Mouse (Mus musculus) C2C12 (cell line): ENCODE results near the gene Galnt16. TPM values are rescaled to one million over a fixed set of nuclear protein-coding genes. Genes with fewer than 3 reads are reported as not detected.

Experiments
- H3K27me3 ChIP-seq: one replicate; pipeline ENCODE4 v1.6.1; 2011; ENCODE audit not compliant: control insufficient read depth, insufficient read depth, insufficient read length
- H3K36me3 ChIP-seq: one replicate; pipeline ENCODE4 v1.6.1; 2011; ENCODE audit not compliant: control insufficient read depth, insufficient read depth
- H3K4me3 ChIP-seq: one replicate; pipeline ENCODE4 v1.5.1; 2011; ENCODE audit warnings: mild to moderate bottlenecking, control low read depth; ENCODE audit not compliant: poor library complexity, insufficient read depth, severe bottlenecking
- H3K79me2 ChIP-seq: one replicate; pipeline ENCODE4 v1.6.1; 2011; ENCODE audit not compliant: control insufficient read depth, insufficient read depth
- H3K79me3 ChIP-seq: one replicate; pipeline ENCODE4 v1.6.1; 2011; ENCODE audit warnings: low read depth, control low read depth
- H3ac ChIP-seq: one replicate; pipeline ENCODE3; 2011; ENCODE audit warnings: low read depth; ENCODE audit not compliant: control insufficient read depth, insufficient read length
- CEBPB ChIP-seq: IDR thresholded peaks from one replicate; pipeline ENCODE4 v1.6.1; 2011; ENCODE audit warnings: low read depth, mild to moderate bottlenecking, control low read depth, moderate library complexity
- CTCF ChIP-seq: IDR thresholded peaks from one replicate; pipeline ENCODE4 v1.5.1; 2011; ENCODE audit not compliant: control insufficient read depth, insufficient read depth, insufficient read length
- FOSL1 ChIP-seq: IDR thresholded peaks from one replicate; pipeline ENCODE4 v1.8.0; 2011; ENCODE audit warnings: mild to moderate bottlenecking, low read length; ENCODE audit not compliant: poor library complexity, insufficient read depth, severe bottlenecking
- MAX ChIP-seq: IDR thresholded peaks from one replicate; pipeline ENCODE4 v1.6.1; 2011; ENCODE audit warnings: mild to moderate bottlenecking, control low read depth
- MYOD1 ChIP-seq: IDR thresholded peaks from one replicate; pipeline ENCODE4 v1.6.1; 2011; ENCODE audit warnings: low read depth; ENCODE audit not compliant: control insufficient read depth, insufficient read length
- MYOG ChIP-seq: IDR thresholded peaks from one replicate; pipeline ENCODE4 v1.6.1; 2011; ENCODE audit not compliant: control insufficient read depth, insufficient read length; ENCODE audit errors: extremely low read depth
- USF1 ChIP-seq: IDR thresholded peaks from one replicate; pipeline ENCODE4 v1.6.1; 2011; ENCODE audit warnings: low read depth, mild to moderate bottlenecking, control low read depth, moderate library complexity
- polyA plus RNA-seq: library from polyadenylated mRNA; unstranded; fragments of >200 nt; fragmentation: generic; extraction: Trizol; gene quantifications from one replicate; pipeline ENCODE4 v1.2.1, GENCODE M21; 2012; ENCODE audit warnings: missing spikeins

The Galnt16 gene
- polyA plus RNA-seq, 1 experiment, result not detected

GRCm38 (mm10) chr12:80602432-80602831 is 84.4 kb downstream of the Galnt16 start:
- H3K79me2 ChIP-seq, result no peaks in the 10 kb centered on the region
- H3K27me3 ChIP-seq, result peaks cover 9% of the 10 kb centered on the region
- no peaks in the 10 kb centered on the region for H3K79me3 ChIP-seq
- TF ChIP-seq CEBPB (no peak), FOSL1 (no peak), CTCF (no peak), USF1 (no peak), MAX (no peak), MYOD1 (no peak), MYOG (no peak)
- no peak overlapping the region for H3ac ChIP-seq
- H3K36me3 ChIP-seq, result no peaks in the 10 kb centered on the region
- no peak overlapping the region for H3K4me3 ChIP-seq

- Histone ChIP-seq H3ac (no peak overlapping the region), H3K79me3 (no peaks in the 10 kb centered on the region), H3K4me3 (no peak overlapping the region), H3K27me3 (peaks cover 9% of the 10 kb centered on the region), H3K79me2 (no peaks in the 10 kb centered on the region), H3K36me3 (no peaks in the 10 kb centered on the region)
- no peak for TF ChIP-seq CEBPB
- no peak for TF ChIP-seq MYOD1
- TF ChIP-seq USF1, result no peak
- TF ChIP-seq MAX, result no peak
- TF ChIP-seq CTCF, result no peak
- TF ChIP-seq MYOG, result no peak
- TF ChIP-seq FOSL1, result no peak
These were observed 85.5 kb downstream of the Galnt16 start for GRCm38 (mm10) chr12:80603566-80603965.

- H3K36me3 ChIP-seq, result no peaks in the 10 kb centered on the region
- no peaks in the 10 kb centered on the region for H3K79me3 ChIP-seq
- no peaks in the 10 kb centered on the region for H3K79me2 ChIP-seq
- peaks cover 6% of the 10 kb centered on the region for H3K27me3 ChIP-seq
- no peak overlapping the region for H3ac ChIP-seq
- H3K4me3 ChIP-seq, result no peak overlapping the region
- no peak for TF ChIP-seq MYOD1
- TF ChIP-seq FOSL1, result no peak
- no peak for TF ChIP-seq USF1
These were observed 86.1 kb downstream of the Galnt16 start for GRCm38 (mm10) chr12:80604218-80604617.

GRCm38 (mm10) chr12:80608576-80608975 is 90.5 kb downstream of the Galnt16 start:
- peaks cover 5% of the 10 kb centered on the region for H3K27me3 ChIP-seq
- H3K79me2 ChIP-seq, result no peaks in the 10 kb centered on the region
- H3K79me3 ChIP-seq, result no peaks in the 10 kb centered on the region
- H3ac ChIP-seq, result no peak overlapping the region
- no peaks in the 10 kb centered on the region for H3K36me3 ChIP-seq
- H3K4me3 ChIP-seq, result no peak overlapping the region
- no peak for TF ChIP-seq MYOD1

GRCm38 (mm10) chr12:80609928-80610327 is 91.9 kb downstream of the Galnt16 start:
- no peak overlapping the region for H3ac ChIP-seq
- H3K27me3 ChIP-seq, result peaks cover 5% of the 10 kb centered on the region
- H3K79me2 ChIP-seq, result no peaks in the 10 kb centered on the region
- H3K79me3 ChIP-seq, result no peaks in the 10 kb centered on the region
- TF ChIP-seq MYOG (no peak), FOSL1 (no peak), MAX (no peak), USF1 (no peak), CEBPB (no peak), CTCF (no peak), MYOD1 (no peak)
- H3K36me3 ChIP-seq, result no peaks in the 10 kb centered on the region
- H3K4me3 ChIP-seq, result no peak overlapping the region

- Histone ChIP-seq H3K4me3 (no peak overlapping the region), H3ac (no peak overlapping the region), H3K27me3 (peaks cover 5% of the 10 kb centered on the region), H3K79me2 (no peaks in the 10 kb centered on the region), H3K36me3 (no peaks in the 10 kb centered on the region), H3K79me3 (no peaks in the 10 kb centered on the region)
- TF ChIP-seq MYOG, result no peak
- TF ChIP-seq USF1, result no peak
- TF ChIP-seq FOSL1, result no peak
- no peak for TF ChIP-seq MYOD1
- TF ChIP-seq MAX, result no peak
- TF ChIP-seq CEBPB, result no peak
- TF ChIP-seq CTCF, result no peak
These were observed 94.2 kb downstream of the Galnt16 start for GRCm38 (mm10) chr12:80612113-80612791.
